Mouse (Mus musculus) E14TG2a.4 (cell line): ENCODE measurements around the gene Prpsap1.
A peak's percentile ranks its signal among the peaks of the same experiment; 100 is the strongest.
"Not testable (repeated sequence)": the region's sequence is repeated elsewhere in the genome, so short reads cannot be mapped to it uniquely, and the experiment has no call there.

ENCODE experiments used
- H3K27me3 ChIP-seq: 2 replicates; pipeline ENCODE4 v1.6.1; 2014; ENCODE audit warnings: low read length, control low read depth; ENCODE audit not compliant: insufficient read depth
- H3K36me3 ChIP-seq: 2 replicates; pipeline ENCODE4 v1.6.1; 2014; ENCODE audit warnings: low read length, control low read depth; ENCODE audit not compliant: insufficient read depth
- H3K4me1 ChIP-seq: replicated peaks from 2 replicates; pipeline ENCODE4 v1.6.1; 2014; ENCODE audit warnings: low read depth, low read length, control low read depth
- H3K4me3 ChIP-seq: replicated peaks from 2 replicates; pipeline ENCODE4 v1.5.1; 2014; ENCODE audit warnings: mild to moderate bottlenecking, low read length
- H3K9me3 ChIP-seq: 2 replicates; pipeline ENCODE4 v1.6.1; 2014; ENCODE audit warnings: low read length, control low read depth
- CTCF ChIP-seq: conservative IDR thresholded peaks from 2 replicates; pipeline ENCODE4 v1.5.1; 2014; ENCODE audit warnings: low read length
- NANOG ChIP-seq: IDR thresholded peaks from 2 replicates; pipeline ENCODE4 v1.6.1; 2014; ENCODE audit warnings: borderline replicate concordance, low read length, mixed read lengths
- POU5F1 ChIP-seq: IDR thresholded peaks from 2 replicates; pipeline ENCODE4 v1.6.1; 2014; ENCODE audit warnings: low read length, borderline replicate concordance

Prpsap1 gene

GRCm38 (mm10) chr11:116494474-116495174 is 622 bp upstream of the Prpsap1 start:
- no peak for TF ChIP-seq POU5F1
- no peak for TF ChIP-seq NANOG
- TF ChIP-seq CTCF: no peak
- H3K9me3 ChIP-seq: no peaks in the 10 kb centered on the region
- H3K4me1 ChIP-seq: peaks cover 44% of the 10 kb centered on the region
- no peaks in the 10 kb centered on the region for H3K27me3 ChIP-seq
- H3K36me3 ChIP-seq: no peaks in the 10 kb centered on the region
- no peak overlapping the region for H3K4me3 ChIP-seq

- Histone ChIP-seq H3K36me3 (no peaks in the 10 kb centered on the region; the same call in 1 of the 2 replicates), H3K4me1 (peaks cover 45% of the 10 kb centered on the region), H3K27me3 (no peaks in the 10 kb centered on the region), H3K4me3 (no peak overlapping the region), H3K9me3 (no peaks in the 10 kb centered on the region)
- no peak for TF ChIP-seq CTCF
- TF ChIP-seq NANOG: no peak
- no peak for TF ChIP-seq POU5F1
Measured at GRCm38 (mm10) chr11:116493191-116493590, 811 bp downstream of the Prpsap1 start.

- H3K9me3 ChIP-seq, H3K27me3 ChIP-seq, H3K36me3 ChIP-seq, H3K4me3 ChIP-seq: not testable (repeated sequence)
- peaks cover 52% of the 10 kb centered on the region for H3K4me1 ChIP-seq
Measured at GRCm38 (mm10) chr11:116492507-116492906, 1.5 kb downstream of the Prpsap1 start.

- H3K4me3 ChIP-seq: no peak overlapping the region; the same call in 1 of the 2 replicates
- no peak for TF ChIP-seq NANOG
- TF ChIP-seq POU5F1: no peak
- no peak for TF ChIP-seq CTCF
- peaks cover 64% of the 10 kb centered on the region for H3K4me1 ChIP-seq
- H3K9me3 ChIP-seq: no peaks in the 10 kb centered on the region
- H3K27me3 ChIP-seq: no peaks in the 10 kb centered on the region
- peaks cover 19% of the 10 kb centered on the region for H3K36me3 ChIP-seq
Measured at GRCm38 (mm10) chr11:116491338-116491737, 2.7 kb downstream of the Prpsap1 start.

GRCm38 (mm10) chr11:116490232-116491107 is 3.5 kb downstream of the Prpsap1 start:
- no peaks in the 10 kb centered on the region for H3K9me3 ChIP-seq

GRCm38 (mm10) chr11:116489771-116490231 is 4.2 kb downstream of the Prpsap1 start:
- H3K4me3 ChIP-seq: peak overlapping the region; percentile 99
- H3K4me1 ChIP-seq: peaks cover 68% of the 10 kb centered on the region
- H3K27me3 ChIP-seq: no peaks in the 10 kb centered on the region
- no peaks in the 10 kb centered on the region for H3K9me3 ChIP-seq
- peaks cover 34% of the 10 kb centered on the region for H3K36me3 ChIP-seq
- no peak for TF ChIP-seq NANOG
- no peak for TF ChIP-seq CTCF
- TF ChIP-seq POU5F1: no peak

More at GRCm38 (mm10) chr11:116490232-116491107, 3.5 kb downstream of the Prpsap1 start:
- peaks cover 27% of the 10 kb centered on the region for H3K36me3 ChIP-seq
- TF ChIP-seq POU5F1 (no peak), CTCF (no peak), NANOG (no peak)
- H3K4me1 ChIP-seq: peaks cover 69% of the 10 kb centered on the region
- H3K27me3 ChIP-seq: no peaks in the 10 kb centered on the region
- peak overlapping the region; percentile 99 for H3K4me3 ChIP-seq

- H3K4me3 ChIP-seq: peak overlapping the region; percentile 99
Measured at GRCm38 (mm10) chr11:116488693-116489375, 5.2 kb downstream of the Prpsap1 start.

GRCm38 (mm10) chr11:116488207-116488606 is 5.8 kb downstream of the Prpsap1 start:
- no peaks in the 10 kb centered on the region for H3K27me3 ChIP-seq
- H3K36me3 ChIP-seq: peaks cover 48% of the 10 kb centered on the region
- no peaks in the 10 kb centered on the region for H3K9me3 ChIP-seq
- peaks cover 66% of the 10 kb centered on the region for H3K4me1 ChIP-seq
- H3K4me3 ChIP-seq: no peak overlapping the region
- peak; percentile 48; the same call in 1 of the 2 replicates for TF ChIP-seq POU5F1
- TF ChIP-seq CTCF: no peak
- TF ChIP-seq NANOG: no peak

More at GRCm38 (mm10) chr11:116488693-116489375, 5.2 kb downstream of the Prpsap1 start:
- peaks cover 67% of the 10 kb centered on the region for H3K4me1 ChIP-seq
- H3K36me3 ChIP-seq: peaks cover 42% of the 10 kb centered on the region
- no peaks in the 10 kb centered on the region for H3K27me3 ChIP-seq
- no peak for TF ChIP-seq NANOG
- TF ChIP-seq CTCF: peak; percentile 87
- TF ChIP-seq POU5F1: no peak
- no peaks in the 10 kb centered on the region for H3K9me3 ChIP-seq
